Mouse (Mus musculus): ENCODE data around the gene Il17f.

DNA sequence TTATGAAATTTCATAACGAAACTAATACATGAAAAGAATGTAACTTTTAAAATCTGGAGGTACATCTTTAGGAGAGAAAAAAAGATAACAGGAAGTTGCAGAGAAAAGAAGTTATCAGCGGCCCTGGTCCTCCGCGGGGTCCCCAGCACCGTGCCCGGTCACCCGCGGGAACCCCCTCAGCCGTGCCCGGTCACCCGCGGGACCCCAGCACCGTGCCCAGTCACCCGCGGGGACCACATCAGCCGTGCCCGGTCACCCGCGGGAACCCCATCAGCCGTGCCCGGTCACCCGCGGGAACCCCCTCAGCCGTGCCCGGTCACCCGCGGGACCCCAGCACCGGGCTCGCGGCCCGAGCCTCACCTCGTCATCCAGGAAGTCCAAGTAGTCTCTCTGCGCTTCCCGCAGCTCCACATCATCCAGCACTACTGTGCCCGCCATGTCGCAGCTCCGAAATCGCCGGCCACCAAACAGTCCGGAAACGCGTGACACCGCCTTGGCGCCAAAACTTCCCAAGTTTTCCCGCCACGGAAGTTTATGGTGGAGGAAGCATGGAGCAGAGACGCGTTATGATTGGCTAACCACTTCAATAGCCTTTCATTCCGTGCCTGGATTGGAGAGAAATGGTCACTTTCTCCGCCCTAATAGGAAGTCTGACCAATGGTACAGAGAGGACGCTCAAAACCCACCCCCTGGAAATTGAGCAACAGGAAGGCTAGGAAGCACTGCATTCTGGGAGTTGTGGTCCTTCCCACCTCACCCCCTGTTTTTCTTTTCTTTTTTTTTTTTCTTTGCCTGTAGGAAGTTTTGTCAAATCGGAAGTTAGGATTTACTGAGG lies 29.6 kb upstream of the Il17f start, which contains the start of gene Mcm3:
- TF ChIP-seq POLR2A (IDR thresholded peaks at IDR 0.05; ENCODE audit: low read depth, low read length) (no peak), CTCF (conservative IDR thresholded peaks at IDR 0.05; ENCODE audit: insufficient read depth, insufficient read length, low read depth, low read length) (no peak)

All from kidney, adult 2 months (tissue).